Mouse (Mus musculus): ENCODE measurements around the gene Rimbp3. TPM values are rescaled to one million over a fixed set of nuclear protein-coding genes. Genes with fewer than 3 reads are reported as not detected.

Rimbp3 gene
- polyA plus RNA-seq (2017; shearing (Covaris generic)) = not detected

GRCm38 (mm10) chr16:17208389-17209361 lies at the start of gene Rimbp3:
Rimbp3 (plus strand) TSS chr16:17208603.

GRCm38 (mm10) chr16:17202549-17202948 lies 5.9 kb upstream of the Rimbp3 start, which contains the start of gene Ube2l3:
Ube2l3 (minus strand) TSS chr16:17202649.

DNA sequence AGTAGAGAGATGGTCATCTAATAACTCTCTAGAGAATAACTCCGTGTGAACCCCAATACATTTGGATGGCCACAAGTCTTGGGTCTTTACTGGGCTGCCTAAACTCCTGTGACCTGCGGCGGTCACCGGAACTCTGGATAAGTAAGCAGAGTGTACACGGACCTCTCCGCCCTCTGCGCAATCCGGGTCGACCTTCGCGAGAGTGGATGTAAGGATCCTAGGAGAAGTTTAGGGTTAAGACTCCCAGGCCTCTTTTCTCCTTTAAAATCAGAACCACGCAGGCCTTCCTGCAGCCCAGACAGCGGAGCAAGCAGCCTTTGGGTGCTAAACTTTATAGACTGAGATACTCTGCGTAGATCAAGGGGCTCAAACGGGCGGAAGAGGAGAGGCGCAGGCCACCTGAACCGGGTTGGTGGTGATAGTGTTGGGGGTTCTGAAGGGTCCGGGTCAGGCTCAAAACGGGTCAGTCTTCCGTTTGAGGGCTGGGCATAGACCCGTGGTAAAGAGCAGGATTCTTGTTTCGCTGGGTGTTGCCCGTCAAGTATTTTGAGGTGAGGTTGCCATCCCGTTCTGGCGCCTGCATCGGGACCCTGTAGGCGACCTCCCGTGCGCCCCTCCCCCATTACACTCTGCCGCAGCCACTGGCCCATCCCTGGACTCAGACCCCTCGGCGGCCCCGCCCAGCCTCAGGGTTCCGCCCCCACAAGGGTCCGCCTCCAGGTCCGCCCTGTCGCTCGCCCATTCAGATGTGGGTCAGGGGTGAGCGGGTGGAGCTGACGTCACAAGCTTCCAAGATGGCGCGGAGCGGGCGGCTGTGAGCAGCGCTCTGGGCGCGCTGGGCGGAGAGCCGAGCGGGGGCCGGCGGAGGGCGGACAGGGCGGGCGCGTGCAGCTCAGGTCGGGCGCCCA lies 24.6 kb downstream of the Rimbp3 start, which contains the start of gene Hic2:
Gene Hic2, plus strand, starts transcription at position 779 of the 908 bp plus-strand sequence.

Other genes with a start within 250 kb of the Rimbp3 start
- gene Mapk1, start 225.2 kb upstream of the Rimbp3 start, polyA plus RNA-seq (2017; shearing (Covaris generic)) = 171 TPM
- 1.5 TPM for gene Ypel1, start 138.9 kb upstream of the Rimbp3 start, polyA plus RNA-seq (2017; shearing (Covaris generic))
- gene Ppil2, start 97.3 kb upstream of the Rimbp3 start, polyA plus RNA-seq (2017; shearing (Covaris generic)) = 185 TPM
- gene 2610318N02Rik, start 83.4 kb upstream of the Rimbp3 start, polyA plus RNA-seq (2017; shearing (Covaris generic)) = 1.5 TPM
- gene Sdf2l1, start 76.2 kb upstream of the Rimbp3 start, polyA plus RNA-seq (2017; shearing (Covaris generic)) = 16.5 TPM
- 3.6 TPM for gene Ydjc, start 64.0 kb upstream of the Rimbp3 start, polyA plus RNA-seq (2017; shearing (Covaris generic))
- 0.97 TPM for gene Ccdc116, start 61.4 kb upstream of the Rimbp3 start, polyA plus RNA-seq (2017; shearing (Covaris generic))
- 196 TPM for gene Ube2l3, start 6.0 kb upstream of the Rimbp3 start, polyA plus RNA-seq (2017; shearing (Covaris generic))
- gene Hic2, start 25.0 kb downstream of the Rimbp3 start, polyA plus RNA-seq (2017; shearing (Covaris generic)) = 5.5 TPM
- 108 TPM for gene Tmem191c, start 67.5 kb downstream of the Rimbp3 start, polyA plus RNA-seq (2017; shearing (Covaris generic))
- 0.36 TPM for gene Serpind1, start 122.8 kb downstream of the Rimbp3 start, polyA plus RNA-seq (2017; shearing (Covaris generic))
- gene Snap29, start 197.4 kb downstream of the Rimbp3 start, polyA plus RNA-seq (2017; shearing (Covaris generic)) = 18.1 TPM
- 79.1 TPM for gene Pi4ka, start 197.7 kb downstream of the Rimbp3 start, polyA plus RNA-seq (2017; shearing (Covaris generic))
- 64.9 TPM for gene Crkl, start 243.4 kb downstream of the Rimbp3 start, polyA plus RNA-seq (2017; shearing (Covaris generic))